Mouse (Mus musculus) embryonic stem cell, embryonic (primary cell): ENCODE results near the gene Csnk1g2.

Experiments used
- CTCF ChIA-PET, 4 experiments: fragments of 300-600 bp in 2 of 4; fragments of 350-600 bp in 2 of 4; sonication (Branson Sonifier 250); formaldehyde crosslinking; loops; one replicate each; lab custom pipeline; 2022; ENCODE audit warnings: inconsistent platforms in 2 of 4; lab: Charles Lee
- POLR2A ChIA-PET, 4 experiments: fragments of 300-600 bp in 2 of 4; fragments of 350-600 bp in 2 of 4; sonication (Branson Sonifier 250); formaldehyde crosslinking; loops; one replicate each; lab custom pipeline; 2022; ENCODE audit warnings: antibody characterized with exemption in 4 of 4, inconsistent platforms in 1 of 4; lab: Charles Lee

Gene Csnk1g2

GRCm38 (mm10) chr10:80625764-80626163, 3.1 kb downstream of the Csnk1g2 start:
- POLR2A ChIA-PET, result interaction anchor here in 2 of 4 experiments (0.6 to 10.3 kb wide), 11 partner anchors 11 to 56 kb away, joined by 3 to 232 read pairs (median 4); partner anchors contain the start of genes Mknk2 (in 2 of the 2), Adat3 (in 1 of the 2) and Scamp4 (in 1 of the 2)

GRCm38 (mm10) chr10:80627685-80628084, 5.0 kb downstream of the Csnk1g2 start:
- ChIA-PET POLR2A (interaction anchor here in 2 of 4 experiments (0.9 to 10.3 kb wide), 9 partner anchors 9 to 58 kb away, joined by 3 to 121 read pairs (median 4); partner anchors contain the start of gene Abhd17a (in 1 of the 2)), CTCF (interaction anchor here in 3 of 4 experiments (0.7 to 1.3 kb wide), 4 partner anchors 10 to 49 kb away, joined by 3 read pairs; no protein-coding TSS in a partner anchor)

More at GRCm38 (mm10) chr10:80625764-80626163, 3.1 kb downstream of the Csnk1g2 start:
- CTCF ChIA-PET, result interaction anchor here in 1 of 4 experiments (1.1 to 1.5 kb wide), 2 partner anchors 13 to 62 kb away, joined by 3 read pairs; no protein-coding TSS in a partner anchor

- ChIA-PET POLR2A (interaction anchor here in 2 of 4 experiments (0.8 to 10.3 kb wide), 5 partner anchors 8 to 48 kb away, joined by 3 to 121 read pairs (median 4); no protein-coding TSS in a partner anchor), CTCF (no interaction called here)
These were observed 6.3 kb downstream of the Csnk1g2 start for GRCm38 (mm10) chr10:80628925-80629324.

- CTCF ChIA-PET, result interaction anchor here in 2 of 4 experiments (0.6 to 1.6 kb wide), 3 partner anchors 12 to 57 kb away, joined by 3 to 4 read pairs (median 3); no protein-coding TSS in a partner anchor
- POLR2A ChIA-PET, result interaction anchor here in 2 of 4 experiments (0.8 to 16.1 kb wide), 16 partner anchors 11 to 74 kb away, joined by 3 to 147 read pairs (median 4); partner anchors contain the start of genes Csnk1g2 (in 2 of the 2), Gm49322 (in 1 of the 2), Mknk2 (in 1 of the 2) and Rexo1 (in 1 of the 2)
These were observed 12.7 kb downstream of the Csnk1g2 start for GRCm38 (mm10) chr10:80635345-80635744.

GRCm38 (mm10) chr10:80646936-80647335, 24.3 kb downstream of the Csnk1g2 start:
- ChIA-PET POLR2A (interaction anchor here in 3 of 4 experiments (0.7 to 33.3 kb wide), 9 partner anchors 8 to 90 kb away, joined by 3 to 944 read pairs (median 5); partner anchors contain the start of genes Mknk2 (in 2 of the 3) and Csnk1g2 (in 1 of the 3)), CTCF (interaction anchor here in 2 of 4 experiments (0.6 to 0.7 kb wide), 2 partner anchors 41 to 97 kb away, joined by 3 to 4 read pairs; no protein-coding TSS in a partner anchor)

GRCm38 (mm10) chr10:80649910-80650309, 27.3 kb downstream of the Csnk1g2 start:
- ChIA-PET CTCF (interaction anchor here in 2 of 4 experiments (0.5 to 2.0 kb wide), 4 partner anchors 71 to 231 kb away, joined by 3 to 5 read pairs (median 4); no protein-coding TSS in a partner anchor), POLR2A (interaction anchor here in 3 of 4 experiments (1.2 to 33.3 kb wide), 10 partner anchors 10 to 60 kb away, joined by 3 to 944 read pairs (median 12); partner anchors contain the start of genes Csnk1g2 (in 2 of the 3), Mknk2 (in 2 of the 3) and Abhd17a (in 1 of the 3))

GRCm38 (mm10) chr10:80650392-80650791, 27.8 kb downstream of the Csnk1g2 start:
- CTCF ChIA-PET, result interaction anchor here in 2 of 4 experiments (0.5 to 2.0 kb wide), 4 partner anchors 10 to 231 kb away, joined by 3 to 5 read pairs (median 4); no protein-coding TSS in a partner anchor
- POLR2A ChIA-PET, result interaction anchor here in 3 of 4 experiments (0.9 to 33.3 kb wide), 10 partner anchors 10 to 133 kb away, joined by 3 to 944 read pairs (median 12); partner anchors contain the start of genes Csnk1g2 (in 2 of the 3), Mknk2 (in 2 of the 3) and Abhd17a (in 1 of the 3)

- ChIA-PET POLR2A (interaction anchor here in 3 of 4 experiments (0.9 to 33.3 kb wide), 24 partner anchors 10 to 486 kb away, joined by 3 to 944 read pairs (median 5); partner anchors contain the start of genes Csnk1g2 (in 2 of the 3), Mknk2 (in 2 of the 3) and Abhd17a (in 1 of the 3)), CTCF (interaction anchor here in 3 of 4 experiments (0.6 to 2.1 kb wide), 11 partner anchors 8 to 147 kb away, joined by 3 to 9 read pairs (median 4); partner anchors contain the start of gene Abhd17a (in 1 of the 3))
These were observed 30.6 kb downstream of the Csnk1g2 start for GRCm38 (mm10) chr10:80653156-80653720.

- POLR2A ChIA-PET, result interaction anchor here (0.6 to 33.3 kb wide), 17 partner anchors 10 to 99 kb away, joined by 3 to 944 read pairs (median 5); partner anchors contain the start of genes Mknk2 (in 2 of the 4), Abhd17a (in 1 of the 4) and Csnk1g2 (in 1 of the 4)
- CTCF ChIA-PET, result interaction anchor here in 1 of 4 experiments (1.6 kb wide), 1 partner anchor 10 kb away, joined by 9 read pairs; no protein-coding TSS in a partner anchor
These were observed 32.2 kb downstream of the Csnk1g2 start for GRCm38 (mm10) chr10:80654866-80655265.

- ChIA-PET CTCF (no interaction called here), POLR2A (interaction anchor here (1.1 to 33.3 kb wide), 8 partner anchors 15 to 65 kb away, joined by 3 to 944 read pairs (median 16); partner anchors contain the start of genes Mknk2 (in 2 of the 4) and Abhd17a (in 1 of the 4))
These were observed 32.9 kb downstream of the Csnk1g2 start for GRCm38 (mm10) chr10:80655406-80656129.

- CTCF ChIA-PET, result interaction anchor here in 1 of 4 experiments (5.3 kb wide), 1 partner anchor 20 kb away, joined by 74 read pairs; the partner anchor contains the start of gene Mknk2
- POLR2A ChIA-PET, result interaction anchor here in 2 of 4 experiments (0.7 to 33.3 kb wide), 9 partner anchors 15 to 225 kb away, joined by 3 to 944 read pairs (median 5); partner anchors contain the start of genes Mknk2 (in 2 of the 2), Abhd17a (in 1 of the 2) and Csnk1g2 (in 1 of the 2)
These were observed 33.7 kb downstream of the Csnk1g2 start for GRCm38 (mm10) chr10:80656130-80656862.

- POLR2A ChIA-PET, result interaction anchor here in 3 of 4 experiments (0.7 to 33.3 kb wide), 16 partner anchors 15 to 224 kb away, joined by 3 to 944 read pairs (median 5); partner anchors contain the start of genes Csnk1g2 (in 2 of the 3), Mknk2 (in 2 of the 3), Abhd17a (in 1 of the 3) and Ap3d1 (in 1 of the 3)
- CTCF ChIA-PET, result interaction anchor here in 3 of 4 experiments (0.7 to 5.3 kb wide), 8 partner anchors 19 to 118 kb away, joined by 3 to 74 read pairs (median 4); partner anchors contain the start of genes Abhd17a (in 1 of the 3), Atp8b3 (in 1 of the 3), Klf16 (in 1 of the 3) and Mknk2 (in 1 of the 3)
These were observed 34.4 kb downstream of the Csnk1g2 start, which contains the start of gene Btbd2 for GRCm38 (mm10) chr10:80656863-80657623. TSS of gene Btbd2 (minus strand) at chr10:80657071.

GRCm38 (mm10) chr10:80658194-80658840, 35.7 kb downstream of the Csnk1g2 start:
- ChIA-PET CTCF (interaction anchor here (0.5 to 5.3 kb wide), 25 partner anchors 9 to 1970 kb away, joined by 3 to 74 read pairs (median 4); partner anchors contain the start of genes Atp8b3 (in 2 of the 4), Klf16 (in 2 of the 4), Mknk2 (in 2 of the 4) and Abhd17a (in 1 of the 4)), POLR2A (interaction anchor here (0.6 to 33.3 kb wide), 26 partner anchors 10 to 271 kb away, joined by 3 to 944 read pairs (median 5); partner anchors contain the start of genes Csnk1g2 (in 2 of the 4), Mknk2 (in 2 of the 4), Rexo1 (in 2 of the 4) and Abhd17a (in 1 of the 4))

- ChIA-PET POLR2A (interaction anchor here (0.8 to 33.3 kb wide), 20 partner anchors 13 to 271 kb away, joined by 3 to 944 read pairs (median 6); partner anchors contain the start of genes Ap3d1 (in 2 of the 4), Mknk2 (in 2 of the 4), Abhd17a (in 1 of the 4) and Csnk1g2 (in 1 of the 4)), CTCF (interaction anchor here (0.5 to 5.3 kb wide), 34 partner anchors 8 to 1969 kb away, joined by 3 to 74 read pairs (median 4); partner anchors contain the start of genes Mknk2 (in 3 of the 4), Atp8b3 (in 2 of the 4), Klf16 (in 2 of the 4) and Abhd17a (in 1 of the 4))
These were observed 36.2 kb downstream of the Csnk1g2 start for GRCm38 (mm10) chr10:80658841-80659202.
